Mouse (Mus musculus) liver, embryonic 11.5 days (tissue): ENCODE measurements around the gene Kng2. TPM values are rescaled to one million over a fixed set of nuclear protein-coding genes. Genes with fewer than 3 reads are reported as not detected.
"Not testable (repeated sequence)": the region's sequence is repeated elsewhere in the genome, so short reads cannot be mapped to it uniquely, and the experiment has no call there.

Experiments
- ATAC-seq: fragments of 200-750 bp; cut with Nextera tagmentation; replicated peaks from 2 replicates; pipeline ENCODE4 v1.8.0; 2017; ENCODE audit warnings: moderate number of reproducible peaks, mild to moderate bottlenecking, moderate TSS enrichment, moderate library complexity; ENCODE audit not compliant: low FRiP score
- DNase-seq: peaks from one replicate; pipeline ENCODE4 v3.0.0-alpha.2; 2017; ENCODE audit warnings: low spot score
- H3K27ac ChIP-seq: fragments of 300-500 bp; sonication (generic); 2 replicates; pipeline ENCODE4 v1.5.1; 2014; ENCODE audit warnings: mild to moderate bottlenecking, low read depth, low read length, control low read depth
- H3K27me3 ChIP-seq: fragments of 300-500 bp; sonication (generic); replicated peaks from 2 replicates; pipeline ENCODE4 v1.6.1; 2014; ENCODE audit warnings: low read length, mixed read lengths; ENCODE audit not compliant: control insufficient read depth, insufficient read depth
- H3K36me3 ChIP-seq: fragments of 300-500 bp; sonication (generic); 2 replicates; pipeline ENCODE4 v1.6.1; 2014; ENCODE audit warnings: mild to moderate bottlenecking, low read length, moderate library complexity, mixed read lengths; ENCODE audit not compliant: control insufficient read depth, insufficient read depth
- H3K4me1 ChIP-seq: fragments of 300-500 bp; sonication (generic); replicated peaks from 2 replicates; pipeline ENCODE4 v1.6.1; 2014; ENCODE audit warnings: low read length, mixed read lengths; ENCODE audit not compliant: control insufficient read depth, insufficient read depth
- H3K4me2 ChIP-seq: fragments of 300-500 bp; sonication (generic); 2 replicates; pipeline ENCODE4 v1.6.1; 2014; ENCODE audit warnings: mild to moderate bottlenecking, control low read depth, moderate library complexity
- H3K4me3 ChIP-seq: fragments of 300-500 bp; sonication (generic); 2 replicates; pipeline ENCODE4 v1.5.1; 2014; ENCODE audit warnings: low read depth, low read length, control low read depth
- H3K9ac ChIP-seq: fragments of 300-500 bp; sonication (generic); 2 replicates; pipeline ENCODE4 v1.6.1; 2014; ENCODE audit warnings: low read depth, low read length, control low read depth
- H3K9me3 ChIP-seq: fragments of 300-500 bp; sonication (generic); 2 replicates; pipeline ENCODE4 v1.6.1; 2016; ENCODE audit warnings: low read length, inconsistent platforms, mixed read lengths; ENCODE audit not compliant: control insufficient read depth
- WGBS: fragments of 180-500 bp; shearing (Covaris S2); extraction: QIAGEN DNeasy Blood & Tissue Kit; methylation state at CpG from one replicate; pipeline ENCODE4 v1.1.7; 2014; 5-methylcytosine and 5-hydroxymethylcytosine counted together
- polyA plus RNA-seq: library from polyadenylated mRNA; unstranded; fragments of >200 nt; fragmentation: Nextera tagmentation; extraction: Ambion mirVana; gene quantifications from 2 replicates; pipeline ENCODE4 v1.2.1, GENCODE M21; 2014

Gene Kng2
- polyA plus RNA-seq, 1 experiment from 2014 or later: 0.34 TPM

GRCm38 (mm10) chr16:23037744-23038143 is 8.5 kb upstream of the Kng2 start:
- ATAC-seq (no peak), DNase-seq (no peak)
- H3K36me3 ChIP-seq: no peaks in the 10 kb centered on the region
- H3K27me3 ChIP-seq: no peaks in the 10 kb centered on the region
- H3K4me3 ChIP-seq: no peak overlapping the region
- no peak overlapping the region for H3K9ac ChIP-seq
- H3K27ac ChIP-seq: no peak overlapping the region
- WGBS: 80% methylated on average over 7 of the region's 7 CpGs
- no peaks in the 10 kb centered on the region for H3K4me1 ChIP-seq
- no peak overlapping the region for H3K4me2 ChIP-seq
- no peaks in the 10 kb centered on the region for H3K9me3 ChIP-seq

GRCm38 (mm10) chr16:23033673-23034072 is 4.4 kb upstream of the Kng2 start:
- WGBS: 90% methylated on average over 4 of the region's 4 CpGs

DNA sequence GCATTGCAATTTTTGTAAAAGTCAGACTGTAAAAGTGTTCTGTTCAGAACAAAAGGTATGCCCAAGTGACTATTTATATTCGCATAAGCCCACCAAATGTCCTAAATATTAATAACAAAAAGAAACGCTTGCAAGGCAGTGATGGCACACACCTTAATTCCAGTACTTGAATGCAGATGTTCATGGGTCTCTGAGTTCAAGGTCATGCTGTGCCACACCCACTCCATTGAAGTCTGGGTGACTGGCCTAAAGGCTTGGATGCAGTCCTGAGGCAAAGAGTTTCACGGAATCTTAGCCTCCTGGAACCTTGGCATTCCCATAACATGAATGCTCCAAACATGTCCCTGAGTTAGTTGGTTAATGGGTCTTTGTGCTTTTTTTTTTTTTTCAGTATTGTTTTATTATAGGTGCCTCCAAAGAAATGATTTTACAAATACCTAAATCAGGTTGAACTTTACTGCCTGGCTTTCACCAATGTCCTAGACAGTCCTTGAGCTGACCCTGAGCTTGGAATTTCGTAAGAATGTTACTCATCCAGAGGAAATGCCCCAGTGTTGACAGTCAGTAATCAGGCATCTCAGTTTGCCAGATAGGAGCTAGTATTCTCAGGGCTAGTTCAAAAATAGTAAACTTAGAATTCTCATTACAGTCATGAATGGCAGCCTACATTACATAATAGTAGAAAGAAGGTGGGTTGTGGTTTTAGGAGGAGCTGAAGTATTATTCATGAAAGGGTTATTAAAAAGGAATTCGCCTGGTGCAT is 1.6 kb upstream of the Kng2 start:
- DNase-seq (no peak), ATAC-seq (no peak)
- Histone ChIP-seq H3K4me3 (no peak overlapping the region), H3K4me2 (no peak overlapping the region), H3K9ac (no peak overlapping the region), H3K27me3 (no peaks in the 10 kb centered on the region), H3K9me3 (no peaks in the 10 kb centered on the region), H3K4me1 (no peaks in the 10 kb centered on the region), H3K36me3 (no peaks in the 10 kb centered on the region), H3K27ac (no peak overlapping the region)
- WGBS: 79% methylated on average over 5 of the region's 5 CpGs

More at GRCm38 (mm10) chr16:23033673-23034072, 4.4 kb upstream of the Kng2 start:
- Histone ChIP-seq H3K9me3 (no peaks in the 10 kb centered on the region), H3K4me3 (no peak overlapping the region), H3K27me3 (no peaks in the 10 kb centered on the region), H3K4me1 (no peaks in the 10 kb centered on the region), H3K27ac (no peak overlapping the region), H3K4me2 (no peak overlapping the region), H3K36me3 (no peaks in the 10 kb centered on the region), H3K9ac (no peak overlapping the region)
- DNase-seq (no peak), ATAC-seq (no peak)

DNA sequence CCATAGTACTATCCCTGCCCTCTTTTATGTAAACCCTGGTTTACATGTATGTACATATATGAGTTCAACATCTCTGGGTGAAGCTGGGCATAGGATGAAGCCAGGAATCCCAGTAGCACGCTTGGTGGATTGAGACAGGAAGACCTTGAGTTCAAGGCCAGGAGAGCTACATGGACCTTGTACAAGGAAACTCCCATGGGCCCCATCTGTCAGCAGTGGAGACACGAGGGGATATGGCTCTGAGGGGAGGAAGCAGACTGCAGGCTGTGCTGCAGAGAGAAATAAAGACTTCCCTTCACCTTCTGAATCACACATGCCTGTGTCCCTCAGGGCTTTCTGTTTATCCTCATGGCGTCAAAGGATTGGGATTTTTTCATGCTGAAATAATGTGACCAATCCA is 1.9 kb downstream of the Kng2 start:
- 49% methylated on average over 3 of the region's 3 CpGs for WGBS
- not testable (repeated sequence) for H3K9ac ChIP-seq, H3K9me3 ChIP-seq, ATAC-seq, H3K27ac ChIP-seq, H3K4me3 ChIP-seq, H3K4me2 ChIP-seq, H3K36me3 ChIP-seq, H3K4me1 ChIP-seq, H3K27me3 ChIP-seq, DNase-seq

DNA sequence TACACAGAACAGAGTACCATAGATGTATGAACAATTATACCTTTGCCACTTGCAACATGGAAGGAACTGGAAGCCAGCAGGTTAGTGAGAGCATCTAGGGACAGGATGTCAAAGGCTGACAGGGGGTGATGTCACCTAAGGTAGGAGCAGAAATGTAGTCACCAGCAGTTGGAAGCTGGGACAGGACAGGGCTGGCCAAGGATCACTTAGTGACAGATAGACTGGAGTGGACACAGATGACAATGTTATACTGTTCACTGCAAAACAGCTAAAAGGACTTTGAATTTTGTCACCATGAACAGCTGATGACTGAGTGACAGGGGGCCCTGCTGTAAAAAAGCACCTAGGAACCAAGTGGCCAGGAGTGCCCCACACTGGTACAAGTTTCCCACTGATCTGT is 2.7 kb downstream of the Kng2 start:
- DNase-seq (no peak), ATAC-seq (no peak)
- Histone ChIP-seq H3K4me1 (no peaks in the 10 kb centered on the region), H3K36me3 (no peaks in the 10 kb centered on the region), H3K27me3 (no peaks in the 10 kb centered on the region), H3K4me3 (no peak overlapping the region), H3K9me3 (no peaks in the 10 kb centered on the region), H3K9ac (no peak overlapping the region), H3K27ac (no peak overlapping the region), H3K4me2 (no peak overlapping the region)

DNA sequence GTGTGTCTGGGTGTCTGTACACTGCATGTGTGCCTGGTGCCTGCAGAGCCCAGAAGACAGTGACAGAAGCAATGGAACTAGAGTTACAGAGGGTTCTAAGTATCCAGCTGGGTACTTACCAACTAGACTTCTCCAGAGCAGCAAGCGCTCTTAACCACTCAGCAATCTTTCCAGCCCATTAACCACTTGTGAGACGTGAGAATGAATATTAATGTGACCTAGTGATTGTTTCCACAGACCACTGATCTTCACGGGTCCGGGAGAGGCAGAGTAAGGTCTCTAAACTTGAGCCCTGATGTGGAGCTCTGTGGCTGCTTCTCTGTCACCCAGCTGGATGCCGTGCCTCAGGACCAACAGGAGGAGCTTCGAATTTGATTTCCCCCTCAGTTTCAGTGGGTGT is 4.2 kb downstream of the Kng2 start:
- Histone ChIP-seq H3K27me3 (no peaks in the 10 kb centered on the region), H3K36me3 (no peaks in the 10 kb centered on the region), H3K4me1 (no peaks in the 10 kb centered on the region), H3K9me3 (no peaks in the 10 kb centered on the region), H3K4me2 (no peak overlapping the region), H3K9ac (no peak overlapping the region), H3K27ac (no peak overlapping the region), H3K4me3 (no peak overlapping the region)
- 60% methylated on average over 6 of the region's 6 CpGs for WGBS
- ATAC-seq: no peak
- no peak for DNase-seq

DNA sequence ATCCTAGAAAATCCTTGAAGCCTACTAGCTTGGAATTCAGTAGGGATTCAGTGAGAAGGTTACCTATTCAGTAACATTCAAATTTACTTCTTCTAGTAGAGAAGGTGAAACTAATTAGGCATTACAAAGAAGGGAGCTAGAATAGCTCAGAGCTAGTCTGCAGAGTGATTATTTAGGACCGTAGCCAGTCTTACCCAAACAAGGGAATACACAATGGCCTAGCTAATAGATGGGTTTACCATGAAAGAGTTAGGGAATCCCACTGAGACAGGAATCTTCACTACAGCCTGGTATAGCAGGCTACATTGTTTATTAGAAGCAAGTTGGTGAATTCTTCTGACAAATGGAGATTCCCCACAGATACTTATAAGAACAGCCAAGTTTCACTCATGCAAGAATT is 8.7 kb downstream of the Kng2 start:
- H3K4me1 ChIP-seq, H3K27me3 ChIP-seq, H3K27ac ChIP-seq, H3K4me2 ChIP-seq, H3K36me3 ChIP-seq, DNase-seq, H3K4me3 ChIP-seq, H3K9ac ChIP-seq, H3K9me3 ChIP-seq, ATAC-seq: not testable (repeated sequence)
- WGBS: 76% methylated on average over 1 of the region's 1 CpGs

DNA sequence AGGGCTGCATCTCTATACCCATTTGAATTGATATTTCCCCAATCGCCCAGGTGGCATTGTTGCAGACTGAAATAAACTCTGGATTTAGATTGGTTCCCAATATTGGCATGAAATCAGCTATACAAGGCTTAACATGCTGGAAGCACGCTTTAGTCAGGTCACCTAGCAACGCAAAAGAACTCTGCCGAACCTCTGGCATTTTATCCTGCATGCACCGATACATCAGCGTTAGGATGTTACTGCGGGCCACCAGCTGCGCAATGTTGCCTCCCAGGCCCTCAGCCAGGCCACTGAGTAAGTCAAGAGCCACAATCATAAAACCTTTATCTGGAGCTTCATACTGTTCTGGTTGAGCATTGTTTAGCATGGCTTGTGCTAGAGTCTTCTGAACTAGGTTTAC is 14.6 kb downstream of the Kng2 start:
- H3K9me3 ChIP-seq, DNase-seq, H3K4me1 ChIP-seq, H3K4me2 ChIP-seq, ATAC-seq, H3K27me3 ChIP-seq, H3K36me3 ChIP-seq, H3K9ac ChIP-seq, H3K27ac ChIP-seq, H3K4me3 ChIP-seq: not testable (repeated sequence)
- 89% methylated on average over 8 of the region's 8 CpGs for WGBS

DNA sequence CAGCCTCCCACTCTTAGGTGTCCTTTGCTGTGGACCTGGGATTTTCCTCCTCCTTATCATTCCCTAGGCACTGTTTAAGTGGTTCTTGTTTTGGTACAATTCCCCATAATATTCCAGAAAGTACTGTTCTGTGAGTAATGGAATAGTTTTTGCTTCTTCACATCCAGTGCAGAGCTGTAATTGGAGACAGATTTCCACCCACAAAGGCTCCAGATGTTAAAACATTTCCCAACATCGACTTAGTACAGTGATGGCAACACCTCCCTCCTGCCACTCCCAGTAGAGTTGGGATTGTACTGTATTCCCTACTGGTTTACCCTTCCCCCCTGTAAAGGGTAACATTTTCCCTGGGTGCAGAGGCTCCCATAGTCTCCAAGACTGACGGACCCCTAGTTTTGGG is 15.5 kb downstream of the Kng2 start:
- H3K4me2 ChIP-seq, H3K27me3 ChIP-seq, H3K27ac ChIP-seq, ATAC-seq, DNase-seq, H3K9me3 ChIP-seq, H3K9ac ChIP-seq, H3K4me3 ChIP-seq, H3K36me3 ChIP-seq, H3K4me1 ChIP-seq: not testable (repeated sequence)
- WGBS: 72% methylated on average over 2 of the region's 2 CpGs
